Mouse (Mus musculus) Patski (cell line): Measurements from ENCODE around the gene H2al1a. TPM values are rescaled to one million over a fixed set of nuclear protein-coding genes. Genes with fewer than 3 reads are reported as not detected.
"Not testable (repeated sequence)": the region's sequence is repeated elsewhere in the genome, so short reads cannot be mapped to it uniquely, and the experiment has no call there.

ENCODE experiments used
- ATAC-seq: fragments of 100-300 bp; one replicate; pipeline ENCODE4 v1.8.0; 2021
- CTCF ChIA-PET: fragments of 350-600 bp; sonication (Branson Sonifier 250); formaldehyde crosslinking; loops from one replicate; lab custom pipeline; 2022; ENCODE audit warnings: inconsistent platforms; lab: Charles Lee
- POLR2A ChIA-PET: fragments of 350-600 bp; sonication (Branson Sonifier 250); formaldehyde crosslinking; loops from one replicate; lab custom pipeline; 2022; ENCODE audit warnings: antibody characterized with exemption, inconsistent platforms; lab: Charles Lee
- DNase-seq: peaks from one replicate; pipeline ENCODE4 v3.0.0-alpha.2; 2011; ENCODE audit warnings: low read depth, low spot score
- H3K27me3 ChIP-seq: fragments of 371-371 bp; one replicate; pipeline ENCODE4 v1.5.1; 2021
- CTCF ChIP-seq: fragments of 100-300 bp; IDR thresholded peaks from one replicate; pipeline ENCODE4 v1.5.1; 2021
- in situ Hi-C: fragments of 300-500 bp; cut with MboI; formaldehyde crosslinking; loops from 3 replicates; pipeline ENCODE4 v1.11.1; 2018; ENCODE audit warnings: low pct_unique_long_range_greater_than_20kb, mixed read lengths
- polyA plus RNA-seq: library from polyadenylated mRNA; unstranded; gene quantifications from one replicate; pipeline ENCODE4 v1.2.3, GENCODE M21; 2021

H2al1a gene
- polyA plus RNA-seq, 1 experiment from 2014 or later: not detected

GRCm38 (mm10) chrX:11288306-11288882 is 10.7 kb upstream of the H2al1a start:
- ChIA-PET CTCF (interaction anchor here (1.1 kb wide), 1 partner anchor 8 kb away, joined by 3 read pairs; no protein-coding TSS in a partner anchor), POLR2A (interaction anchor here (1.3 kb wide), 1 partner anchor 10 kb away, joined by 3 read pairs; no protein-coding TSS in a partner anchor)
- DNase-seq: no peak
- peaks cover 16% of the 10 kb centered on the region for H3K27me3 ChIP-seq
- no peak for TF ChIP-seq CTCF
- ATAC-seq: no peak
- in situ Hi-C loops: no loop called here

GRCm38 (mm10) chrX:11289244-11289643 is 9.8 kb upstream of the H2al1a start:
- ChIA-PET POLR2A (no interaction called here), CTCF (no interaction called here)
- TF ChIP-seq CTCF: no peak
- in situ Hi-C loops: no loop called here
- no peak for DNase-seq
- ATAC-seq: no peak
- peaks cover 20% of the 10 kb centered on the region for H3K27me3 ChIP-seq

- H3K27me3 ChIP-seq, in situ Hi-C loops, DNase-seq, CTCF ChIA-PET, POLR2A ChIA-PET, ATAC-seq: not testable (repeated sequence)
Observed at GRCm38 (mm10) chrX:11302132-11302531, 3.1 kb downstream of the H2al1a start, which contains the start of gene H2al1b. Gene H2al1b (plus strand): TSS chrX:11302432.

- in situ Hi-C loops, CTCF ChIA-PET, DNase-seq, ATAC-seq, H3K27me3 ChIP-seq, POLR2A ChIA-PET: not testable (repeated sequence)
Observed at GRCm38 (mm10) chrX:11305355-11305754, 6.3 kb downstream of the H2al1a start, which contains the start of gene H2al1c. Gene H2al1c (plus strand): TSS chrX:11305655.

GRCm38 (mm10) chrX:11308524-11308923 is 9.5 kb downstream of the H2al1a start, which contains the start of gene H2al1d:
Gene H2al1d (plus strand): TSS chrX:11308824.
- CTCF ChIA-PET, POLR2A ChIA-PET, ATAC-seq, DNase-seq, H3K27me3 ChIP-seq, in situ Hi-C loops: not testable (repeated sequence)

GRCm38 (mm10) chrX:11311634-11312033 is 12.6 kb downstream of the H2al1a start, which contains the start of gene H2al1e:
Gene H2al1e (plus strand): TSS chrX:11311934.
- POLR2A ChIA-PET, H3K27me3 ChIP-seq, in situ Hi-C loops, DNase-seq, ATAC-seq, CTCF ChIA-PET: not testable (repeated sequence)

GRCm38 (mm10) chrX:11314858-11315257 is 15.8 kb downstream of the H2al1a start, which contains the start of gene H2al1f:
Gene H2al1f (plus strand): TSS chrX:11315158.
- in situ Hi-C loops, CTCF ChIA-PET, DNase-seq, ATAC-seq, H3K27me3 ChIP-seq, POLR2A ChIA-PET: not testable (repeated sequence)

- in situ Hi-C loops, POLR2A ChIA-PET, CTCF ChIA-PET, H3K27me3 ChIP-seq, ATAC-seq, DNase-seq: not testable (repeated sequence)
Observed at GRCm38 (mm10) chrX:11317956-11318355, 18.9 kb downstream of the H2al1a start, which contains the start of gene H2al1g. Gene H2al1g (plus strand): TSS chrX:11318256.

- DNase-seq, CTCF ChIA-PET, ATAC-seq, in situ Hi-C loops, POLR2A ChIA-PET, H3K27me3 ChIP-seq: not testable (repeated sequence)
Observed at GRCm38 (mm10) chrX:11321192-11321591, 22.1 kb downstream of the H2al1a start, which contains the start of gene H2al1h. Gene H2al1h (plus strand): TSS chrX:11321492.

GRCm38 (mm10) chrX:11324359-11324758 is 25.3 kb downstream of the H2al1a start, which contains the start of gene H2al1i:
Gene H2al1i (plus strand): TSS chrX:11324659.
- ATAC-seq, DNase-seq, POLR2A ChIA-PET, in situ Hi-C loops, H3K27me3 ChIP-seq, CTCF ChIA-PET: not testable (repeated sequence)

- H3K27me3 ChIP-seq, CTCF ChIA-PET, DNase-seq, in situ Hi-C loops, ATAC-seq: not testable (repeated sequence)
- POLR2A ChIA-PET: interaction anchor here (0.7 kb wide), 1 partner anchor 37 kb away, joined by 3 read pairs; no protein-coding TSS in a partner anchor
Observed at GRCm38 (mm10) chrX:11327522-11327921, 28.5 kb downstream of the H2al1a start, which contains the start of gene H2al1j. Gene H2al1j (plus strand): TSS chrX:11327822.
